Mouse (Mus musculus): ENCODE measurements around the gene Pfkfb2.

Gene Pfkfb2

GRCm38 (mm10) chr1:130738551-130739106, 9.6 kb upstream of the Pfkfb2 start:
- DNase-seq (ENCODE audit: extremely low spot score, low spot score) = no peak

GRCm38 (mm10) chr1:130737916-130738315, 8.9 kb upstream of the Pfkfb2 start:
- no peak for DNase-seq (ENCODE audit: extremely low spot score, low spot score)

GRCm38 (mm10) chr1:130737411-130737881, 8.4 kb upstream of the Pfkfb2 start:
- DNase-seq (ENCODE audit: extremely low spot score, low spot score) = no peak

- DNase-seq (ENCODE audit: extremely low spot score, low spot score) = no peak
Measured at GRCm38 (mm10) chr1:130734852-130735251, 5.8 kb upstream of the Pfkfb2 start.

DNA sequence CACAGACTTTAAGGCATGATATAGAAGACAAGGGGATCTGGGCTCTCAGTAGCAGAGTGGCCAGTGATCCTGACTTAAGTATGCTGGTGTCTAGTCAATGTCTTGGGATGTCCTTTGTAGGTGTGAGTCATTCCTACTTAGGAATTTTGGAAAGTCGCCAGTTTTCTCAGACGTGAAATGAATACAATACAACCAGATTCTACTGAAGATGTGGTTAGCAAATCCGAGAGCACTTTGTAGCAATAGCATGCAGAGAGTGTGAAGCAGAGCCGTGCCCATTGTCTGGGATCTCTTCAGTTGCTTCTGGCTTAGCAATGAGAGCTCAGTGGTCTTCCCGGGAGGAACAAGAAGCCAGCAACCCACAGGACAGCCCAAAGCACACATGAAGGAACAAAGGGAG, 5.4 kb upstream of the Pfkfb2 start:
- no peak for DNase-seq (ENCODE audit: extremely low spot score, low spot score)

- DNase-seq (ENCODE audit: extremely low spot score, low spot score) = no peak
Measured at GRCm38 (mm10) chr1:130733671-130734070, 4.6 kb upstream of the Pfkfb2 start.

- DNase-seq (ENCODE audit: extremely low spot score, low spot score) = peak; percentile 2
Measured at GRCm38 (mm10) chr1:130732706-130733658, 3.9 kb upstream of the Pfkfb2 start.

- peak; percentile 30 for DNase-seq (ENCODE audit: extremely low spot score, low spot score)
Measured at GRCm38 (mm10) chr1:130731741-130732337, 2.8 kb upstream of the Pfkfb2 start, which contains the start of gene AA986860. Gene AA986860, plus strand, starts transcription at chr1:130731976.

DNA sequence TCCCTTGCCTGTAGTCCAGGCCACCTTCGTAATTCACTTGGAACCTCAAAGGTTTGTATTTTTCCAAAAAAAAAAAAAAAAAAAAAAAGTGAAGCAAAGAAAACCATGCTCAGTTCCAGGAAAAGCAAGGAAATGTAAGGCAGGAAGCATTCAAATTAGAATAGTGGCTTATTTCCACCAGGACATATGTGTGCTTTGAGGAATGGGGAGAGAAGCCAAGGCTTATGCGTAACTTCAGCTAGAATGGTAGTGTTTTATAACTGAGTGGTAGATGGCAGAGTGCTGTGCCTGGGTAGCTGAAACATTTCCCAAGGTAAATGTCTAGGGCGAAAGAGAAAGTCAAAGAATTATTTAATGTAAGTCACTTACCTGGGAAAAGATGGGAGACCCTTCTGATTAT, 345 bp downstream of the Pfkfb2 start:
- no peak for DNase-seq (ENCODE audit: extremely low spot score, low spot score)

GRCm38 (mm10) chr1:130728070-130728469, 983 bp downstream of the Pfkfb2 start:
- DNase-seq (ENCODE audit: extremely low spot score, low spot score) = no peak

GRCm38 (mm10) chr1:130726396-130726795, 2.7 kb downstream of the Pfkfb2 start:
- DNase-seq (ENCODE audit: extremely low spot score, low spot score) = peak; percentile 3

- DNase-seq (ENCODE audit: extremely low spot score, low spot score) = no peak
Measured at GRCm38 (mm10) chr1:130724206-130724605, 4.8 kb downstream of the Pfkfb2 start.

- DNase-seq (ENCODE audit: extremely low spot score, low spot score) = peak; percentile 93
Measured at GRCm38 (mm10) chr1:130717291-130717871, 11.7 kb downstream of the Pfkfb2 start, which contains the start of gene Yod1. Gene Yod1, plus strand, starts transcription at chr1:130717327.

DNA sequence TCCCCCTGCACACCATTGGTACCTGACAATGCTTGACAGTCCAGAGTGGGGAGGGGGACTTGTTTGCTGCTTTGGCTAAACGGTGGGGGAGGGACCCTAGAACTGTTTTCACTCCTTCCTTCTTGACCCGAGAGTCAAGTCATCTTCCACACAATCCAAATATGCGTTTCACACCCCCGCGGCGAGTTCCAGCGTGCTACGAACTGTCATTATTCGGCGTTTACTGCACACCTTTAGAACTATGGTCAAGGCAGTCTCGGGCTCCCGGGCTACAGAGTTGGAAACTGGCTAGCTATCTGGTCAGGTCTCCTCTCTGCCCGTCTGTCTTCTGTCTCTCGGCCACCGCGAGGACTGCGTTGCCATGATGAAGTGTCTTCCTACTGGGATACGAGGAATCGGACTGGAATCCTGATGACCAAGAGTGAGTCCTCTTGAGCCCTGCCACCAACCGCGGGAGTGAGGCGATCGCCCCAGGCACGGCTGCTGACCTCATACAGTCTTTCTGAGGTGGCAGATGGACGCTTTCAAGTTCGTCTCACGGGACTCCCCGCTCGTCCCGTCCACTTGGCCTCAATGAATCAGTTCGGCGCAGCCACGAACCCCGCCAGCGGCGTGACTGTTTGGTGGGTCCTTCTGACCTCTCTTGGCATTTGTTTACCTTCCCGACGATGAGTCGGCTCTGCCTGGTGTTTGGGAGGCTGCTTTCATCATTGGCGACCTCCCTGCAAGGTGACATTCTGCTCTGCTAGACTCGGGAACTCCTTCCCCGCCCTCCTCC, 12.4 kb downstream of the Pfkfb2 start:
- no peak for DNase-seq (ENCODE audit: extremely low spot score, low spot score)

DNA sequence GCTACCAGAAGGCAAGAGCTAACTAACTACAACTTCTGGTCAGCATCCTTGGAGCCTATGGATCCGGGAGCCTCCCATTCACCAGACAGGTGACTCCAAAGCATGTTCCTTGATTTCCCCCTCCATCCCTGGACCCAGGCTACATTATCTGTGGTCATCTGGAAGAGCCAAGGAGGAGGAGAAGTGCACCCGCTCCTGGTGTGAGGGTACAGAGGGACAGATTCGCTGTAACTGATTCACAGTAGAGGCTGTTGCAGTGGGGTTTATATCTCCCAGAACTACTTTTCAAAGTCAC, 12.9 kb downstream of the Pfkfb2 start:
- no peak for DNase-seq (ENCODE audit: extremely low spot score, low spot score)

GRCm38 (mm10) chr1:130715561-130716217, 13.4 kb downstream of the Pfkfb2 start, which contains the start of gene Gm29427:
Gene Gm29427, minus strand, starts transcription at chr1:130715799.
- peak; percentile 88 for DNase-seq (ENCODE audit: extremely low spot score, low spot score)

DNA sequence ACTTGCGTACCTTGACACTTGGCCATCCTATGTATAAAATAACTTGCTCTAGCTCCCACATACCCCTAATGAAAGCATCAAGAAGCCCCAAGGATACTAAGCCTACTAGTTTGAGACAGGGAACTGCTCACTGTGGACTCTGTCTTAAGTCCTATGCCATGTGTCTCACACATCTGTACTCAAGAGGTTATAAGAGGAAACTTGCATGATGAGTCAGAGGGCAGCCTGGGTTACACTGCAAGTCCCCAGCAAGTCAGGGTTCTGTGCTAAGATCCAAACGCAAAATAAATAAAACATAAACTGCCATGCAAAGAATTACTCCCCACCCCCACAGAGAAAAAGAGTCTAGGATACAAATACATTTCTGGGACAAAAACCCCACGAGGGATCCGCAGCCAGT, 15.0 kb downstream of the Pfkfb2 start:
- no peak for DNase-seq (ENCODE audit: extremely low spot score, low spot score)

DNA sequence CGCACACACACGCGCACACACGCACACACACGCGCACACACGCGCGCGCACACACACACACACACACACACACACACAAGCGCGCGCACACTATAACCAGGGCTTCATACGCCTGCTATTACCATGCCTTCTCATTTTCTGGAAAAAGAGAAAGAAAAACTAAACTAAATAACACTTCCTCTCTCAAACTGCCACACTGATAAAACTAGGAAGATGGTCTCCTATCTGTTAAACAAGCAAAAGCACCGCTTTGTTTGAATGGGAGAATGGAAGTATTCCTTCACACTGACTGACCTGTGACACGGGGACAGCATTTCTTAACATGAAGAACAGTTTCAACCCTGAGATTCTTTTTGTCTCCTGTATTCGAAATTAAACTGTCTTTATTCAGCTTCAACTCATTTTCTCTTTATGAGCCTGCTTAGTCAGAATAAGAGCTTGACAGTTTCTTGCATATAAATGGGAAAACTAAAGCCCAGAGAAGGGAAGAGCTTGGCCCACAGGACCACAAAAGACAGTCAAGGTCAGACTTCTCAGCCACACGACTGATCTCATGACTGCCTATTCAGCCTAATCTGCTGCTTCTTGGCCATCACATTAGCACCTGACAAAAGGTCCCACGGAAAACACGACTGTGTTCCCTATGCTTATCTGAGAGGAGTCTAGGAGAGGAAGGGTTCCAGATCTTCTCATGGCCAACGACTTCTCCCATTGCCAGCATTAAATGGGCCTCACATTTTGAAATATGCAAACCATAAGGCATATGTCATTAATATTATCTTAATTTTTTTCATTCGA, 18.6 kb downstream of the Pfkfb2 start:
- no peak for DNase-seq (ENCODE audit: extremely low spot score, low spot score)

GRCm38 (mm10) chr1:130703613-130704012, 25.4 kb downstream of the Pfkfb2 start:
- DNase-seq (ENCODE audit: extremely low spot score, low spot score) = no peak

DNA sequence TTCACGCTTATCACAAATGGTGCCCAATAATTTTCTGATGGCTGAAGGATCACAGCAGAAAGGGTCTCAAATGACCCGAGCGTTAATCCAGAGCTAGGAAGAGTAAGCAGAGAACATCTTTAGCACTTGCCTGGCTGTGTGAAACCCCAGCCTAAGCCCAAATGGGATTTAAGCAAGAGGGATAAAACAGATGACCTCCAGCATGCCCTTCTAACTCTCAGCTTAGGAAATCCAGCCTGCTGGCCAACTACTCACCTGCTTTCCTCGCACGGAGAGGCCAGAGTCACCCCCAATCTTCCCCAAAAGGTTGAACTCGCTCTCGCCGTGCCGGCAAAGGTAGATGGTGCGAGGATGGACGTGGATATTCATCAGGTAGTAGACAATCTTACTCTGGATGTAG, 27.1 kb downstream of the Pfkfb2 start:
- DNase-seq (ENCODE audit: extremely low spot score, low spot score) = no peak
